Mouse (Mus musculus) cerebral cortex, adult 2 months (tissue): ENCODE data around the gene Itfg1.

Experiments used
- WGBS: fragments of 180-500 bp; shearing (Covaris S2); methylation state at CpG from one replicate; pipeline ENCODE4 v1.1.7; 2018; 5-methylcytosine and 5-hydroxymethylcytosine counted together

The Itfg1 gene

GRCm38 (mm10) chr8:85840657-85841488 is at the start of gene Itfg1, which contains the start of gene Phkb:
Gene Itfg1, minus strand, starts transcription at chr8:85840921.
Gene Phkb, plus strand, starts transcription at chr8:85840959.
- WGBS, result under 1% methylated on average over 54 of the region's 54 CpGs

DNA sequence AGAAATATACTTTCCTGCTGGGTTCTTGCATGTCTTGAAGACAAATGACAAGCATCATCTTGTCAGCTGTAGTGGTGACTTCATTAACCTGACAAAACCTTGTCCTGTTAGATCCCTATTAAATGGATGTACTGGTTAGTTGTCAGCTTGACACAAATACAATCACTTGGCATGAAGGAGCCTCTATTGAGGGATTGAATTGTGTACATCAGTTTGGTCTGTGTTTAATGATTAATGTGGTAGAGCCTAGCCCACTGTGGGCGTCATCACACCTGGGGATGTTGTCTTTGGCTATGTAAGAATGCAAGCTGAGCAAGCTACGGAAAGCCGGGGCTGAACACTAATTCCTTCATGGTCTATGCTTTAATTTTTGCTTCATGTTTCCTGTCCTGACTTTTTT is 44.1 kb upstream of the Itfg1 start:
- WGBS, result 98% methylated on average over 3 of the region's 3 CpGs

GRCm38 (mm10) chr8:85879624-85880023 is 38.9 kb upstream of the Itfg1 start:
- 94% methylated on average over 7 of the region's 7 CpGs for WGBS

DNA sequence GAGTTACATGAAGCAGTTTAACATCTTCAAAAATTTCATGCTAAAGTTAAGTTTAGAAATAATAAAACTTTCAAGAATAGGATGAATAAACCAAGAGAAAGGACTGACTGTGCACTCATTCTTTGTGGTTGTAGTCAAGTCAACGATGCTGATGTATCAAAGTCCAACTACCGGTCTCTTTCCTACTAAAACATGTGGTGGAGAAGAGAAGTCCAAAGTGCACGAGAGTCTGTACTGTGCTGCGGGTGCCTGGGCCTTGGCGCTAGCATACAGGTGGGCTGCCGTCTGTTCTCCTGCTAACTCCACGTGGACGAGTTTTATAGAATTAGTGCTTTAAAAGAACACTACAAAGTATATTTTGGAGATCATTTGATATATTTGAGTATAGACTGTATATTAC is 37.3 kb upstream of the Itfg1 start:
- WGBS, result 96% methylated on average over 8 of the region's 8 CpGs

DNA sequence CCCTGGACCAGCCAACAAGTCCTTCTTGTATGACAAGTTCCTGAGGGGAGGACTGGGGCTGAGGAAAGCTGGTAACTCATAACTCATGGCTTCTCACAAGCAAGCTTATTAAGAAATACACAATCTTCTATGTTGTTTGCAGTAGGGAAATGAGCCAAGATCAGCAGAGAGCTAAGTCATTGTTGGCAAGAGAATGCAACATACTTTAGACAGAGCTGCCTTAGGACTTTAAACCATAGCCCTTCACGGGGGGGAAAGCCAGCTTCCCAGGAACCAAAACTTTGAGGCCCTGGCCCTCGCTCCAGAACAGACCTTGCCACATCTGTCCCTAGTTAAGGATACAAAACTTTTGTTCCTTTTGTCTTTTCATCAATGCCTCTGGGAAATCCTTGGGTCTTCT is 30.9 kb upstream of the Itfg1 start:
- 53% methylated on average over 2 of the region's 2 CpGs for WGBS

GRCm38 (mm10) chr8:85862381-85862780 is 21.7 kb upstream of the Itfg1 start:
- WGBS, result 27% methylated on average over 1 of the region's 1 CpGs

DNA sequence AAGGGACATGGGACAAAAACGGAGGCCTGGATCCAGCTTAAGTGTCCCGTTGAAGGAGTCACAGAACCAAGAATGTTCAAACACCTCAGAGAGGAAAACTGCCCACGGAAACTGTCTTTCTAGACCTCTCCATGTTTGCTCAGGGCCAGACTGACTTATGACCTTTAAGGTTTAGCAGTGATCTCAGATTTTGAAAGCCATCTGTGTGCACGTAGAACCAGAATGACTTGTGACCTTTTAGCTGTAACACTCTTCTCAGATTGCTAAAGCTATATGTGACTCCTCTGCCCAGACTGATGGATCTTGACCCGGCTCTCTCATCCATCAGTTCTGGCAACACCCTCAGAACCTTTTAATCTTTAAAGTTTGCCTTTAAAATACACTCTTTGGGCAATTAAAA is 19.9 kb upstream of the Itfg1 start:
- 94% methylated on average over 5 of the region's 5 CpGs for WGBS

DNA sequence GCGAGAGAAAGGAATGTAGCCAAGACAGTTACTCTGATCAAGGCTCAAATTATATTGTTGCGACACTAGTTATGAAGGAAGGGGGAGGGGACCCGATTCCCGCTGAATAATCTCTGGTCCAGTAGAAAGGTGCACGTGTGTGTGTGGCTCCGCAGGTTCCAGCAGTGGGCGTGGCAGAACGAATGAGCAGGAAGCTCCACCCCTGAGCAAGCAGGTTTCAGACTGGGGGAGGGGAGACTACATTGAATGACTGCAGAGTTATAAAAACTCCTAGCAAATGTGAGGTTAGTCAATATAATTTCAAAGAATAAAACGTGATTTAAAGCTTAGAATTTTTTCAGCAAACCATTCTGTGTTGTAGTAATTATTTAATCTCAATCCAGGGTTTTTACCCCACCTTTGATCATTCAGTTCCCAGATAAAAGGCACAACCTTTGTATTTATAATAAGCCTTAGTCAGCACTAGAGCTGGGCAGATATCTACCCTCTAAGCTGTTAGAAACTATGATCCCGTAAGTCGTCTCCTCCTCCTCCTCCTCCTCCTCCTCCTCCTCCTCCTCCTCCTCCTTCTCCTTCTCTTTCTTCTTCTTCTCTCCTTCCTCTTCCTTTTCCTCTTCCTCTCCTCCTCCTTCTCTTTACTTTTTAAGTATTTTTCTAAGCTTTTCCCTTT is 16.6 kb upstream of the Itfg1 start:
- WGBS, result 47% methylated on average over 11 of the region's 11 CpGs

- 93% methylated on average over 19 of the region's 19 CpGs for WGBS
Observed at GRCm38 (mm10) chr8:85854220-85855123, 13.8 kb upstream of the Itfg1 start.

GRCm38 (mm10) chr8:85841489-85841795 is 721 bp upstream of the Itfg1 start:
- WGBS, result 7% methylated on average over 4 of the region's 4 CpGs

- WGBS, result under 1% methylated on average over 21 of the region's 21 CpGs
Observed at GRCm38 (mm10) chr8:85839916-85840656, 635 bp downstream of the Itfg1 start.

- 100% methylated on average over 1 of the region's 1 CpGs for WGBS
Observed at GRCm38 (mm10) chr8:85801408-85801807, 39.3 kb downstream of the Itfg1 start.

DNA sequence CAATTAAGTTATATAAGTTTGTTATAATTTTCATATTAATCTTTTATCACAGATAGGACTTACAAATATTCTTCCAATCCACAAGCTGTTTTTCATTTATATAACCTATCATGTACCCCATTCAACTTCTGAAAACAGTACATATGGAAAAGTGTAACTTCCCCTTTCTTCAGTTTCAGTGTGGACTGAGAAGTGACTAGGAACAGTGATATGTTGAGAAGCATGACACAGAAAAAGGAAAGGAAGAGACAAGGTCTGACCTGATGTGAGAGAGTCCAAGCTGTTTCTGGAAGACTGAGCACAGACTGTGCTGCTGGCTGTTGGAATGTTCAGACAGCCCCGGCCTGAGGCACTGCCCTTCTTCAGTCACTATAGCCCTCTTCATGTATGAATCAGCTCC is 40.6 kb downstream of the Itfg1 start:
- WGBS, result 89% methylated on average over 1 of the region's 1 CpGs

DNA sequence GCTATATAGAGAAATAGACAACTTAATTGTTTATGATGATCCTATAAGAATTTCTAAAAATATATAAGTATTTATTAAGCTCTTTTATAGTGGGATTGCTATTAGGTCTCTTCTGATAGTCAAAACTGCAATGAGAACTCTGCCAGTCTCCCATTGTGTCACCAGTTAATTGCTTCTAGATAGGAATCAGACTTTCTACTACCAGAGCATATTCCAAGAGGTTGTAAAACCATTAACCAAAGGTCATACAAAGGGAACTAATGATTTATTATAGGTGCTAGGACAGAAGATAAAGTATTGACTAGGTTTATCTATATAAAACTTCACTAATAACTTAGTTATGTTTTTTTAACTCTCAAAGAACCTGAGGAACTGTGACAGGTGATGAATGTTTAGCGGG is 44.3 kb downstream of the Itfg1 start:
- 100% methylated on average over 1 of the region's 1 CpGs for WGBS

DNA sequence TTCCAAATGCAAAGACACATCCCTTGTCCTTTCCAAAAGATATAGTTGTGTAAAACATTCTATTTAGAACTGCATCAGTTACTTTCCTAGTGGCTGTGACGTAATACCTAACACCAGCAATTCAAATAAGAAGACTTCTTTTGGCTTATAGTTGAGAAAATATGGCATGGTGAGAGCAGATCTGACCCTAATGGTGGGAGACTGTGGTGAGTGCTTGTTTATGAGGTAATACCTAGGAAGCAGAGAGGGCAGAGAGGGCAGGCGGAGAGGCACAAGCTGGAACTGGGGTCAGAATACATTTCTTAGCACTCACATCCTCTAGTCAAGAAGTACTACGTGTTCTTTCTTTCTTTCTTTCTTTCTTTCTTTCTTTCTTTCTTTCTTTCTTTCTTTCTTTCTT is 52.4 kb downstream of the Itfg1 start:
- WGBS, result 95% methylated on average over 3 of the region's 3 CpGs

- 87% methylated on average over 3 of the region's 4 CpGs for WGBS
Observed at GRCm38 (mm10) chr8:85787909-85788308, 52.8 kb downstream of the Itfg1 start.

DNA sequence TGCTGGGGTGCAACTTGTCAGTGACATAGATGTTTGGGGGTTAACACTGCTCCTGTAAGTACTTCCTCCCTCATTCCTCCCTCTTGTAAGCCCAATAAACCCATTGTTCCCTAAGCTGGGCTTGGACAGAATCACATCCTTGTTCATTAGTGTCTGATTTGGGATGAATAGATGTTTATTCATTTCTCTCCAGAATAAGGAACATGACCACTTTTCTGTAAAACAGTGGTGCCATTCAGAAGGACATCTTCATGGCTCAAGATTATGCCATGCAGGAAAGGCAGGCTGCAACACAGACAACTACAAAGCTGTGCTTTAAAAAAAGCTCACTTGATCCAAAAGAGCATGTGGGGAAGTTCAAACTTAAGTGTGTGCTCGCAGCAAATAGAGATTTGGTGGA is 55.2 kb downstream of the Itfg1 start:
- 53% methylated on average over 1 of the region's 1 CpGs for WGBS

GRCm38 (mm10) chr8:85783871-85784270 is 56.9 kb downstream of the Itfg1 start:
- WGBS, result 100% methylated on average over 1 of the region's 1 CpGs

- WGBS, result 72% methylated on average over 3 of the region's 3 CpGs
Observed at GRCm38 (mm10) chr8:85780091-85780490, 60.6 kb downstream of the Itfg1 start.

DNA sequence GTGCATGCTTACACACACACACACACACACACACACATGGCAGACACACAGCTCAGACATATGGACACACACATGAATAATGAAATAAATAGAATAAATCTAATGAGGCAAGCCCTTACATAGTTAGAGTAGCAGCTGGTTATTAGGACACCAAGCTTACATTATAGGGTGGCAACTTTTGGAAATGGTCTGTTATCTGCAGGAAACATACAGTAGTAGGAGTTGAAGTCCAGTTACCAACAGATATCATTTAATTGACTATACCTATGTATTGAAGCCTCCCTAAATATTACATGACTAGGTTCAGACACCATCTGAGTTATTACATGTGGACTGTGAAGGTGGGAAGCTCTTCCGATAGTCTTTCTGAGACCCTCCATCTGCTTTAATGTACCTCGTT is 95.7 kb downstream of the Itfg1 start:
- WGBS, result 98% methylated on average over 2 of the region's 2 CpGs

DNA sequence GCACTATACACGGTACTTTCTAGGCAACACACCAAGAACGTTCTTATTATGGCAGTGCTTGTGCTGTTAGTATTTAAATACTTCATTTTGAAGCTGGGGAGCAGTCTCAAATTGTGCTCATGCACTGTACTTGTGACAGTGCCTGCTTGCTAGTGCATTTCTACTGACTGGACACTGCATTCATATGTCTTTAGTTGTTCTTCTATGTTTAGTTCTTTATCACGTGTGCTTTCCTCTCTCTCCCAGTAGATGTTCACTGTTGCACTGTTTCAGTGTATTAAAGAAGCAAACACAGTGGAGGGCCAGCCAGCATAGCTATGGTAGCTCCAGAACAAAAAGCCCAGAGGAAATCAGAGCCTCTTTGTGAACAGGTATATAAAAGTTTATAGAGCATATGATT is 110.2 kb downstream of the Itfg1 start:
- 44% methylated on average over 3 of the region's 3 CpGs for WGBS

GRCm38 (mm10) chr8:85717271-85717670 is 123.5 kb downstream of the Itfg1 start:
- WGBS, result 89% methylated on average over 5 of the region's 5 CpGs
